Mouse (Mus musculus): Measurements from ENCODE around the gene Cd300a.

GRCm38 (mm10) chr11:114863918-114864420, 25.9 kb upstream of the Cd300a start:
- TF ChIP-seq CTCF (IDR thresholded peaks at IDR 0.05; ENCODE audit: borderline replicate concordance, extremely low read depth, insufficient read depth, insufficient read length) (no peak), POLR2A (IDR thresholded peaks at IDR 0.05; ENCODE audit: borderline replicate concordance, extremely low read depth, insufficient read depth, insufficient read length, poor library complexity, severe bottlenecking) (no peak)
